ENCODE assay signal across 8 mouse cellular contexts in the genomic region with DNA sequence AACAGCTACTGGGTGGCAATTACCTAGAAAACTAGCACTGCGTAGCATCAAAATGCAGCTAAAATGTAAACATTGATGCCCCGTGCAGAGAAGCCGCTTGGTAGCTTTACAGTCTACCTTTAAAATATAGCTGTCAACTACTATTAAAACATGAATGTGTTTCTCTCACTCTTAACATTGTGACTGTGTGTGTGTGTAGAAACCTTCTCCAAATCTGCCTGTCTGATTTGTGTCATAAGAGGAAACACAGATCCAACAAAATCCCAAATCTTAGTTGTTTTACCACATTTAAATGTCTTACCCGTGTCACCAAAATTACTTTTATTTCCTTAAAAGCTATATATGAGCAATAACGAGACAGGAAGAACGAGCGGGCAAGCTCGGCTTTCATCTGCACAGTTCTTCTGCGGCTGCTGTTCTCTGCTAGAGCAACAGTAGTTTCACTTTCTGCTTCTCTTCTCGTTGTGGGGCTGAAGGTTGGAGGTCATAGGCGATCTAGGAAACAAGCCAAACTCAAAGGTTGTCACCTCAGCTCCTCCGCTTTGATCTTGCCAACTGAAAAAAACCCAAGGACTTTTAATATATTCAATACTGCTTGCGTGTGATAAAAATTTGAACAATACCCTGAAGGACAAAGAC. TPM values are rescaled to one million over a fixed set of nuclear protein-coding genes. Genes with fewer than 3 reads are reported as not detected.
DNase-seq lines count a peak whose midpoint lies in the region; ATAC-seq and TF ChIP-seq lines count a peak whose summit lies in the region.

No protein-coding gene starts in this region.

- 70% methylated on average over 13 of the region's 13 CpGs for WGBS in hindbrain, embryonic 15.5 days
- WGBS in hindbrain, embryonic 11.5 days, result 76% methylated on average over 13 of the region's 13 CpGs
- WGBS in stomach, embryonic 14.5 days, result 47% methylated on average over 13 of the region's 13 CpGs

- peak overlapping the region; percentile 8 for H3K4me3 ChIP-seq in hindbrain, embryonic 15.5 days
- no peak overlapping the region for H3K4me3 ChIP-seq in hindbrain, embryonic 11.5 days (ENCODE audit: low read depth, low read length)
- peak overlapping the region; percentile 26 for H3K4me3 ChIP-seq in bone marrow macrophage, adult 2 months (ENCODE audit: insufficient read depth, low read length)
- no peak overlapping the region for H3K4me3 ChIP-seq in stomach, embryonic 14.5 days (ENCODE audit: low read depth, low read length)

- no peak for TF ChIP-seq CTCF in bone marrow macrophage, adult 2 months (IDR thresholded peaks at IDR 0.05; ENCODE audit: low read depth, low read length)

- no peaks in the 10 kb centered on the region for H3K9me3 ChIP-seq in hindbrain, embryonic 15.5 days
- no peaks in the 10 kb centered on the region for H3K9me3 ChIP-seq in hindbrain, embryonic 11.5 days (ENCODE audit: control insufficient read depth, low read length)
- H3K9me3 ChIP-seq in stomach, embryonic 14.5 days (ENCODE audit: control insufficient read depth, low read depth, low read length), result no peaks in the 10 kb centered on the region

- ATAC-seq in hindbrain, embryonic 15.5 days (ENCODE audit: low FRiP score, low read depth), result no peak
- no peak for ATAC-seq in hindbrain, embryonic 11.5 days (ENCODE audit: low FRiP score)
- no peak for ATAC-seq in stomach, embryonic 14.5 days (ENCODE audit: insufficient number of reproducible peaks, insufficient read depth, low FRiP score, low read depth)

- no peaks in the 10 kb centered on the region for H3K27me3 ChIP-seq in hindbrain, embryonic 15.5 days
- H3K27me3 ChIP-seq in hindbrain, embryonic 11.5 days (ENCODE audit: control insufficient read depth, insufficient read depth, low read length), result no peaks in the 10 kb centered on the region
- no peaks in the 10 kb centered on the region for H3K27me3 ChIP-seq in stomach, embryonic 14.5 days (ENCODE audit: control insufficient read depth, insufficient read depth, low read length)

- peaks cover 47% of the 10 kb centered on the region for H3K4me1 ChIP-seq in hindbrain, embryonic 15.5 days (replicated peaks)
- H3K4me1 ChIP-seq in hindbrain, embryonic 11.5 days (replicated peaks; ENCODE audit: control insufficient read depth, insufficient read depth, low read length), result peaks cover 7% of the 10 kb centered on the region
- H3K4me1 ChIP-seq in bone marrow macrophage, adult 2 months (ENCODE audit: control insufficient read depth, insufficient read depth, low read length), result peaks cover 8% of the 10 kb centered on the region; the same call in 1 of the 2 replicates
- peaks cover 22% of the 10 kb centered on the region for H3K4me1 ChIP-seq in stomach, embryonic 14.5 days (ENCODE audit: control insufficient read depth, insufficient read depth, low read length)

- H3K4me2 ChIP-seq in hindbrain, embryonic 15.5 days, result peak overlapping the region; percentile 36
- H3K4me2 ChIP-seq in hindbrain, embryonic 11.5 days (replicated peaks; ENCODE audit: low read depth, low read length), result no peak overlapping the region
- peak overlapping the region; percentile 15 for H3K4me2 ChIP-seq in stomach, embryonic 14.5 days (replicated peaks; ENCODE audit: low read depth, low read length)

- H3K36me3 ChIP-seq in hindbrain, embryonic 15.5 days, result no peaks in the 10 kb centered on the region
- H3K36me3 ChIP-seq in hindbrain, embryonic 11.5 days (ENCODE audit: control insufficient read depth, insufficient read depth, low read length), result no peaks in the 10 kb centered on the region
- H3K36me3 ChIP-seq in stomach, embryonic 14.5 days (ENCODE audit: control insufficient read depth, insufficient read depth, low read length), result no peaks in the 10 kb centered on the region

- no peak for DNase-seq in hindbrain, embryonic 11.5 days (ENCODE audit: low spot score)
- DNase-seq in kidney, adult 8-10 months, result peak; percentile 59 to 70
- peak; percentile 58 for DNase-seq in lung, postnatal 10 days
- no peak for DNase-seq in right cerebral cortex, postnatal 4 days
- no peak for DNase-seq in cerebellum, adult 9-10 months

- no peak for TF ChIP-seq POLR2A in bone marrow macrophage, adult 2 months (IDR thresholded peaks at IDR 0.05; ENCODE audit: borderline replicate concordance, low read depth, low read length)

- no peak overlapping the region for H3K27ac ChIP-seq in hindbrain, embryonic 15.5 days (replicated peaks)
- no peak overlapping the region for H3K27ac ChIP-seq in hindbrain, embryonic 11.5 days (ENCODE audit: low read depth, low read length)
- H3K27ac ChIP-seq in bone marrow macrophage, adult 2 months (ENCODE audit: insufficient read depth, low read depth, low read length), result 0 out of 2 replicates have a peak overlapping the region, but pooled peaks have one; percentile 5
- no peak overlapping the region for H3K27ac ChIP-seq in stomach, embryonic 14.5 days (ENCODE audit: low read length)

- no peak overlapping the region for H3K9ac ChIP-seq in hindbrain, embryonic 15.5 days
- no peak overlapping the region for H3K9ac ChIP-seq in hindbrain, embryonic 11.5 days (ENCODE audit: low read depth, low read length)
- H3K9ac ChIP-seq in stomach, embryonic 14.5 days (replicated peaks; ENCODE audit: low read depth, low read length), result no peak overlapping the region

RNA-seq across cellular contexts. Expression of gene Scml4, which starts 2.1 kb away (rescaled TPM):
- 10.6 and 13.2 TPM in 2 replicates for polyA plus RNA-seq in hindbrain, embryonic 15.5 days (2015; fragmentation: Nextera tagmentation; extraction: Ambion mirVana)
- 2.2 and 2.5 TPM in 2 replicates for polyA plus RNA-seq in hindbrain, embryonic 11.5 days (2014; fragmentation: Nextera tagmentation; extraction: Ambion mirVana)
- polyA plus RNA-seq in bone marrow macrophage, adult 2 months (2012; ENCODE audit: insufficient read depth, insufficient read length, missing spikeins), result not detected in 2 replicates
- polyA plus RNA-seq in stomach, embryonic 14.5 days (2014; fragmentation: Nextera tagmentation; extraction: Ambion mirVana), result 4.7 and 5.4 TPM in 2 replicates

Comparison
In these comparisons a context has a peak if more than half of its experiments do, and no peak if none do; other contexts are left out.
1. H3K4me3 ChIP-seq: peak in hindbrain, embryonic 15.5 days (single experiment) and bone marrow macrophage, adult 2 months (single experiment); none in hindbrain, embryonic 11.5 days (single experiment) and stomach, embryonic 14.5 days (single experiment).
2. DNase-seq: peak in kidney, adult 8-10 months (2 of 2) and lung, postnatal 10 days (single experiment); none in hindbrain, embryonic 11.5 days (single experiment), right cerebral cortex, postnatal 4 days (single experiment) and cerebellum, adult 9-10 months (single experiment).